Mouse (Mus musculus) midbrain, embryonic 15.5 days (tissue): Measurements from ENCODE around the gene Chst11. TPM values are rescaled to one million over a fixed set of nuclear protein-coding genes. Genes with fewer than 3 reads are reported as not detected.

Source experiments
- ATAC-seq: fragments of 200-750 bp; cut with Nextera tagmentation; replicated peaks from 2 replicates; pipeline ENCODE4 v1.8.0; 2017; ENCODE audit warnings: moderate TSS enrichment
- H3K27ac ChIP-seq: fragments of 300-500 bp; sonication (generic); 2 replicates; pipeline ENCODE4 v1.5.1; 2015; ENCODE audit warnings: mild to moderate bottlenecking, inconsistent platforms
- H3K27me3 ChIP-seq: fragments of 300-500 bp; sonication (generic); replicated peaks from 2 replicates; pipeline ENCODE4 v1.6.1; 2015; ENCODE audit warnings: inconsistent platforms
- H3K36me3 ChIP-seq: fragments of 300-500 bp; sonication (generic); replicated peaks from 2 replicates; pipeline ENCODE4 v1.6.1; 2015; ENCODE audit warnings: inconsistent platforms
- H3K4me1 ChIP-seq: fragments of 300-500 bp; sonication (generic); 2 replicates; pipeline ENCODE4 v1.6.1; 2015; ENCODE audit warnings: inconsistent platforms
- H3K4me2 ChIP-seq: fragments of 300-500 bp; sonication (generic); 2 replicates; pipeline ENCODE4 v1.6.1; 2015; ENCODE audit warnings: inconsistent platforms, mild to moderate bottlenecking, moderate library complexity
- H3K4me3 ChIP-seq: fragments of 300-500 bp; sonication (generic); 2 replicates; pipeline ENCODE4 v1.5.1; 2015; ENCODE audit warnings: mild to moderate bottlenecking, inconsistent platforms
- H3K9ac ChIP-seq: fragments of 300-500 bp; sonication (generic); 2 replicates; pipeline ENCODE4 v1.6.1; 2015; ENCODE audit warnings: mild to moderate bottlenecking, inconsistent platforms
- H3K9me3 ChIP-seq: fragments of 300-500 bp; sonication (generic); 2 replicates; pipeline ENCODE4 v1.6.1; 2016; ENCODE audit warnings: inconsistent platforms
- WGBS: fragments of 180-500 bp; shearing (Covaris S2); methylation state at CpG from one replicate; pipeline ENCODE4 v1.1.7; 2015; ENCODE audit warnings: mixed read lengths; 5-methylcytosine and 5-hydroxymethylcytosine counted together
- polyA plus RNA-seq: library from polyadenylated mRNA; unstranded; fragments of >200 nt; fragmentation: Nextera tagmentation; extraction: Ambion mirVana; gene quantifications from 2 replicates; pipeline ENCODE4 v1.2.1, GENCODE M21; 2015

Gene Chst11
- polyA plus RNA-seq, 1 experiment from 2014 or later, result 4.1 TPM

DNA sequence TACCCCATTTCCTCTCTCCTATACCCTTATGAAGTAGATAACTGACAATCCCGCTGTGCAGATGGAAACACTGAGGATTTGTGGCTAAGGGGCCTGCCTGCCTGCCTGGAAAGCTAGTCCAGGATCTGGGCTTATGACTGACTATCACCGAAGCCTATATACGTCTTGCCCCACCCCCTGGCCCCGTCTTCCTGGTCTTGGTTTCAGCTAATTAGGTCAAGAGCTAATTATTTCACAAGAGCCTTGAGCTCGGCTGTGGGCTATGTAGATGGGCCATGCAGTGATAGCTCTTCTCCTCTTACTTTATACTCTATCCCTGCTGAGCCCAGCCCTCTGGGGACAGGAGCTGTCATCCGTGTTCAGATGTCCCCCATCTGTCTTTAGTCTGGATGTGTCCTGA lies 12.2 kb downstream of the Chst11 start:
- Histone ChIP-seq H3K27ac (no peak overlapping the region), H3K4me1 (no peaks in the 10 kb centered on the region; the same call in 1 of the 2 replicates)

DNA sequence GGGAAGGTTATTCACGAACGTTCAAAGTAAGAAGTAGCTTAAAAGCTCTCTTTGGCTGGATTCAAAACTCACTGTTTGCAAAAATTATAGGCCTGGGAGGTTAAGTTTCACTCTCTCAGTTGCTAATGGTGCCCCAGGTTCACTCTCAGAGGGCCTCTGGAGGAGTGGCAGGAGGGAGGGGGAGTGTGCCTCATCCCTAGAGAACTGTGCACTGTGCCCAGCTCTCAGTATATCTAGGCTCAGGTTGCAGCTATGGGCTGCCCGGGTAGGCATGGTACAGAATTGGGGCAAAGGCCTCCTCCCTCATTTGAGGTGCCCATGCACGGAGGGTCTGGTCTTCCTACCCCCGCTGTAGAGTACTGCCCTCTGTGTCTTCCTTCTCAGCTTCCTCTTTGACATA lies 14.9 kb downstream of the Chst11 start:
- Histone ChIP-seq H3K27me3 (no peaks in the 10 kb centered on the region), H3K9me3 (no peaks in the 10 kb centered on the region), H3K4me2 (no peak overlapping the region), H3K4me1 (no peaks in the 10 kb centered on the region; the same call in 1 of the 2 replicates), H3K9ac (no peak overlapping the region), H3K36me3 (no peaks in the 10 kb centered on the region), H3K4me3 (no peak overlapping the region), H3K27ac (no peak overlapping the region)
- 93% methylated on average over 5 of the region's 5 CpGs for WGBS
- ATAC-seq, result no peak

More for the DNA sequence above, 12.2 kb downstream of the Chst11 start:
- no peak overlapping the region for H3K4me3 ChIP-seq
- no peaks in the 10 kb centered on the region for H3K9me3 ChIP-seq
- no peak overlapping the region for H3K9ac ChIP-seq
- H3K4me2 ChIP-seq, result no peak overlapping the region
- no peak for ATAC-seq
- no peaks in the 10 kb centered on the region for H3K27me3 ChIP-seq
- 79% methylated on average over 6 of the region's 6 CpGs for WGBS
- H3K36me3 ChIP-seq, result no peaks in the 10 kb centered on the region

GRCm38 (mm10) chr10:83000721-83001120 lies 15.4 kb downstream of the Chst11 start:
- H3K9ac ChIP-seq, result no peak overlapping the region
- no peaks in the 10 kb centered on the region for H3K27me3 ChIP-seq
- no peaks in the 10 kb centered on the region for H3K36me3 ChIP-seq
- H3K27ac ChIP-seq, result no peak overlapping the region
- 98% methylated on average over 2 of the region's 2 CpGs for WGBS
- H3K4me1 ChIP-seq, result no peaks in the 10 kb centered on the region; the same call in 1 of the 2 replicates
- ATAC-seq, result no peak
- H3K9me3 ChIP-seq, result no peaks in the 10 kb centered on the region
- no peak overlapping the region for H3K4me3 ChIP-seq
- H3K4me2 ChIP-seq, result no peak overlapping the region

- Histone ChIP-seq H3K4me2 (no peak overlapping the region), H3K9me3 (no peaks in the 10 kb centered on the region), H3K36me3 (no peaks in the 10 kb centered on the region), H3K4me1 (no peaks in the 10 kb centered on the region), H3K27me3 (no peaks in the 10 kb centered on the region), H3K4me3 (no peak overlapping the region), H3K27ac (no peak overlapping the region), H3K9ac (no peak overlapping the region)
- no peak for ATAC-seq
- 97% methylated on average over 7 of the region's 7 CpGs for WGBS
Measured at GRCm38 (mm10) chr10:83003899-83004298, 18.6 kb downstream of the Chst11 start.

DNA sequence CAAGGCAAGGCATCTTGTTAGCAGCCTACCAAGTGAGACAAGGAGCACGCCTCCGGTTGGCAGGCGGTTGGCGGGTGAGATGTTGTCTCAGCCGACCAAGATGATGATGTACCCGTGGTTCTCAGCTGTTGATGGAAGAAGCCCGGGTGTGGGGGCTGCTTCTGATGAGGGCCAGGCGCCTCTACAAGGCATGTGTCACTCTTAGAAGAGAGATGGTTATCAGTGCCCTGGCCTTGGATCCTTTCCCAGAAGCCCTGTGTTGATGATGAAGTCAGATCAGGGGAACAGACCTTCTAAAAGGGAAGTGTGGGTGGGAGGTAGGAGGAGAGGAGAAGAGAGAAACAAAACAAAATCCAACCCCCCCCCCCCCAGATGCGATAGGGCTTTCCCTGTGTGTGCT lies 19.1 kb downstream of the Chst11 start:
- H3K27me3 ChIP-seq, result no peaks in the 10 kb centered on the region
- no peak overlapping the region for H3K4me2 ChIP-seq
- whole genome bisulfite sequencing, result 91% methylated on average over 9 of the region's 9 CpGs
- H3K27ac ChIP-seq, result no peak overlapping the region
- no peak for ATAC-seq
- H3K36me3 ChIP-seq, result no peaks in the 10 kb centered on the region
- no peaks in the 10 kb centered on the region for H3K9me3 ChIP-seq
- no peak overlapping the region for H3K4me3 ChIP-seq
- H3K4me1 ChIP-seq, result no peaks in the 10 kb centered on the region
- H3K9ac ChIP-seq, result no peak overlapping the region

DNA sequence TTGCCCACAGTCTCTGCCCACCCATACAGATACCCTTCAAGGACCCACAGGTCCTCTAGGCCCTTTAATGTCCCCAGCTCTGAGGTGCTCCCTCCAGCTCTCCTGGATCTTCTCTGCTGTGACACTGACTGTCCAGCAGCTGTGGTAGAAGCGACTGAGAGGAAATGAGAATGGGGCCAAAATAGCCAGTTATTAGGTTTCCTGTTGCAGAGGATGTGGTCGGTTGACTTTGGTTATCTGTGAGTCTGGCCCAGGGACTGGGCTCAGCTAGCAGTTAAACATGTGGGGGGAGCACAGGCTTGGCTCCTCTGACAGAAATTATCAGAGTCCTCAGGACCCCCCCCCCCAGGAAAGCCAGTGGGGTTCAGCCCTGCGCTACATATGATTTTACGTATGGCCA lies 19.7 kb downstream of the Chst11 start:
- no peak overlapping the region for H3K27ac ChIP-seq
- ATAC-seq, result no peak
- H3K4me3 ChIP-seq, result no peak overlapping the region
- no peak overlapping the region for H3K4me2 ChIP-seq
- no peaks in the 10 kb centered on the region for H3K9me3 ChIP-seq
- H3K9ac ChIP-seq, result no peak overlapping the region
- H3K27me3 ChIP-seq, result no peaks in the 10 kb centered on the region
- WGBS, result 94% methylated on average over 4 of the region's 4 CpGs
- no peaks in the 10 kb centered on the region for H3K36me3 ChIP-seq
- H3K4me1 ChIP-seq, result no peaks in the 10 kb centered on the region

DNA sequence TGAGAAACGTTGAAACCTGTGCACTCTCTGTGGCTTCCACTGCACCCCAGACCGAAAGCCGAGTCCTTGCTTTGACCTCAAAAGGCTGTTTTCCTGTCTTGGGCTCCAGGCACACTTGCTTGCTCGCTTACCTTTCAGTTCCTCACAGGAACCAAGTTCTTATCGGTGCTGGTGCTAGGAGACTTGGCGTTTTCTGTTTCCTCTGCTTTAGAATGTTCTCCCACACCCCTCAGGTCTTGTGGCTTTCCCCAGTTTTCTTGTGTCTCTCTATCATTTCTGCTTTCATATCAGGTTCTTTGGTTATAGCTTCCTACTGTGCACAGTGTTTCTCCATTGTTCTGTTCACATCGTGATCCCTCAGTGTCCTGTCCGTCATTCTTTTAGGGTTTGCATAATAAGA lies 21.0 kb downstream of the Chst11 start:
- H3K27me3 ChIP-seq, result no peaks in the 10 kb centered on the region
- WGBS, result 93% methylated on average over 8 of the region's 8 CpGs
- ATAC-seq, result no peak
- no peak overlapping the region for H3K9ac ChIP-seq
- H3K4me3 ChIP-seq, result no peak overlapping the region
- H3K36me3 ChIP-seq, result no peaks in the 10 kb centered on the region
- H3K27ac ChIP-seq, result no peak overlapping the region
- H3K4me2 ChIP-seq, result no peak overlapping the region
- no peaks in the 10 kb centered on the region for H3K9me3 ChIP-seq
- no peaks in the 10 kb centered on the region for H3K4me1 ChIP-seq

- Histone ChIP-seq H3K4me1 (peaks cover 13% of the 10 kb centered on the region; the same call in 1 of the 2 replicates), H3K27me3 (no peaks in the 10 kb centered on the region), H3K9me3 (no peaks in the 10 kb centered on the region), H3K4me3 (no peak overlapping the region), H3K36me3 (no peaks in the 10 kb centered on the region), H3K4me2 (no peak overlapping the region), H3K27ac (no peak overlapping the region), H3K9ac (no peak overlapping the region)
- no peak for ATAC-seq
- WGBS, result 78% methylated on average over 4 of the region's 4 CpGs
Measured at GRCm38 (mm10) chr10:83013984-83014383, 28.7 kb downstream of the Chst11 start.

DNA sequence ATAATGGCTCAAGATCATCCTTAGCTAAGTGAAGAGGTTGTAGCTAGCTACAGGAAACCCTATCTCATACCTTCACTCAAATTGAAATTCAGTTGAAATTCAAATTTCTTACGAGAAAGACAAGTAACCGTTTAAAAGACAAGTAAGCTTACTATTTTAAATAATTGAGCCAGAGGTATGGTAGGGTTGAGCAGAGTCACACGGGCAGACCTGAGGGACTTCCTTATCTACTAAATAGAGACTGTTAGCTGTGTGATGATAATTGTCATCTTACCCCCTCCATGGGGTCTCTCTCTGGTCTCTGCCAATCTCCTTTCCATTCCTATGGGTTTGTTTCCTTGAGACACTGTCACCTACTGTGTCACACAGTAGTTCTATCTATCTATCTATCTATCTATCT lies 30.6 kb downstream of the Chst11 start:
- no peak overlapping the region for H3K9ac ChIP-seq
- no peak overlapping the region for H3K4me3 ChIP-seq
- 91% methylated on average over 3 of the region's 3 CpGs for WGBS
- ATAC-seq, result no peak
- H3K4me1 ChIP-seq, result peaks cover 31% of the 10 kb centered on the region
- H3K27ac ChIP-seq, result no peak overlapping the region
- no peaks in the 10 kb centered on the region for H3K36me3 ChIP-seq
- H3K27me3 ChIP-seq, result no peaks in the 10 kb centered on the region
- no peaks in the 10 kb centered on the region for H3K9me3 ChIP-seq
- H3K4me2 ChIP-seq, result no peak overlapping the region

DNA sequence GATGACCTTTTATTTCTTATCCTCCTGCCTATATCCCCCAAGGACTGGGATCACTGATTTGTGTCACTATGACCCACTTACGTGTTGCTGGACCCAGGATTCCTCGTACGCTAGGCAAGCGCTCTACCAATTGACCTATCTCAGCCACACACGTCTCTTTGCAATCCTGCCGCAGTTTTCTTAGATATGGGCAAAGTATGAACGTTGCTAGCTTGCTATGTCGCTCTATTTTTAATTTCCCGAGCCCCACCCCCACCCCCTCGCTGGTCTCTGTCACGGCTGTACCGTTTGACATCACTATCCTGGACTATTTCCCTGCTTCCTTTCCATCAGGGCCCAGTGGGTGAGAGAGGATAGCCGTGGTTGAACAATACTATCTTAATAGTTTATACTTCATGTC lies 31.5 kb downstream of the Chst11 start:
- Histone ChIP-seq H3K27me3 (no peaks in the 10 kb centered on the region), H3K9ac (no peak overlapping the region), H3K36me3 (no peaks in the 10 kb centered on the region), H3K4me2 (no peak overlapping the region), H3K9me3 (no peaks in the 10 kb centered on the region), H3K27ac (no peak overlapping the region), H3K4me3 (no peak overlapping the region), H3K4me1 (peaks cover 31% of the 10 kb centered on the region)
- no peak for ATAC-seq
- 83% methylated on average over 13 of the region's 13 CpGs for WGBS

DNA sequence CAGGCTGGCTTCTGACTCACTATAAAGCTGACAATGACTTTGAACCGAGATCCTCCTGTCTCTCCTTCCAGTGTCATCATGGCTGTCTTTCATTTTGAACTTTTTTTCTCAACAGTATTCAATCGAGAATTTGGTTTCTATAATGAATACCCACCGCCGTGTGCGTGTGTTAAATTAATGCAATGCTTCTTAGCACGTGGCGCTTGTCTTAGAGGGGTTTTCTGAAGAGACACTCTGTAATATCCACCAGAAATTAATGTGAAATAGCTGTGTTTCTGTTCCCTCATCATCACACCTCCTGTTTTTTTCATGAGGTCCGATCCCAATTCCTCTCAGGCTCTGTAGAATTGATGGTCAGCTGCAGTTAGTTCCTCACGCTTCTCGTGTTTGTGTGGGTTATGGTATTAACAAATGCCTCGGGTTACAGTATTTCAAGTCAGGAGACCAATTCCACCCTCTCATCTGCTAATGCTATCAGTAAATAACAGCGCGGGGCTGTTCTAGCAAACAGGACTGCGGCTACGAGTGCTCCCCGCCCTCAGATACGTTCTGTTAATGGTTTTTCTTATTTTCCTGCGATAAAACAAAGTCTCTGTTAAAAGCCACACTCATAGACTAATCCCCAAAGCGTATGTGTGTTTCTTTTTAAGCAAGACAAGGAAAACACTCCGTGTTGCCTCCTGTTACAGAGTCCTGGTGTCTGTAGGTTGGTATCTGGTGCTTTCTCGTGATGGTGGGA lies 32.6 kb downstream of the Chst11 start:
- Histone ChIP-seq H3K27ac (peak overlapping the region; percentile 48; the same call in 1 of the 2 replicates), H3K4me1 (peaks cover 28% of the 10 kb centered on the region), H3K4me3 (no peak overlapping the region), H3K36me3 (no peaks in the 10 kb centered on the region), H3K9ac (no peak overlapping the region), H3K4me2 (no peak overlapping the region), H3K27me3 (no peaks in the 10 kb centered on the region), H3K9me3 (no peaks in the 10 kb centered on the region)
- no peak for ATAC-seq
- WGBS, result 63% methylated on average over 21 of the region's 21 CpGs

GRCm38 (mm10) chr10:83018521-83018920 lies 33.2 kb downstream of the Chst11 start:
- Histone ChIP-seq H3K4me2 (no peak overlapping the region), H3K9me3 (no peaks in the 10 kb centered on the region), H3K9ac (no peak overlapping the region), H3K4me1 (peaks cover 28% of the 10 kb centered on the region), H3K36me3 (no peaks in the 10 kb centered on the region), H3K27me3 (no peaks in the 10 kb centered on the region), H3K27ac (no peak overlapping the region), H3K4me3 (no peak overlapping the region)
- WGBS, result 61% methylated on average over 2 of the region's 5 CpGs
- no peak for ATAC-seq
